Mouse (Mus musculus): ENCODE data around the gene Gm4131. TPM values are rescaled to one million over a fixed set of nuclear protein-coding genes. Genes with fewer than 3 reads are reported as not detected.

Gene Gm4131
- total and polyA plus RNA-seq, 2 experiments = not detected

DNA sequence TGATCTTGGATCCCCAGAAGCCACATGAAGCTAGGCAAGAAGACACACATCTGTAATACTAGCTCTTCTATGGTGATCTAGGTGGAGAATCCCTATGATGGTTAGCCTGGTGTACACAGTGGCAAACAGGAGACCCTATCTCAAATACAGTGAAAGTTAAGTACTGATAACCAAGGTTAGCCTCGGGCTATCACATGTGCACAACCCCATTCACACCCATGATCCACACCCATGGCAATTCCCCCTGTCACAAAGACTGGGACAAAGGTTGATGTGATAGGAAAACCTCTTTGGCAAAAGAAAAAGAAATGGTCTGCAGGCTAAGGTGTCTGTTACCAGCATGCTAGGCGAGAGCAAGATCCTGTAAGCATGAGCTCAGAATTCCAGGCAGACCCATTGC is 94.7 kb downstream of the Gm4131 start:
- DNase-seq (ENCODE audit: extremely low read depth, low read depth, low spot score) = no peak
- no peak overlapping the region for H3K9ac ChIP-seq (ENCODE audit: low read depth, low read length)
- no peaks in the 10 kb centered on the region for H3K36me3 ChIP-seq (ENCODE audit: control insufficient read depth, insufficient read depth, low read length)
- no peaks in the 10 kb centered on the region for H3K27me3 ChIP-seq (ENCODE audit: control insufficient read depth, insufficient read depth, low read length)
- 73% methylated on average over 2 of the region's 2 CpGs for WGBS
- H3K27ac ChIP-seq (replicated peaks; ENCODE audit: insufficient read depth, low read depth, low read length) = no peak overlapping the region
- TF ChIP-seq CTCF (IDR thresholded peaks at IDR 0.05; ENCODE audit: low read depth, low read length) = no peak
- no peak for TF ChIP-seq POLR2A (IDR thresholded peaks at IDR 0.05; ENCODE audit: extremely low read depth, insufficient read depth, low read length)
- H3K4me3 ChIP-seq (ENCODE audit: insufficient read depth, low read depth, low read length) = no peak overlapping the region
- H3K4me1 ChIP-seq (ENCODE audit: control insufficient read depth, insufficient read depth, low read length) = peaks cover 8% of the 10 kb centered on the region
- no peaks in the 10 kb centered on the region for H3K79me2 ChIP-seq (ENCODE audit: control insufficient read depth, insufficient read depth, low read length)

DNA sequence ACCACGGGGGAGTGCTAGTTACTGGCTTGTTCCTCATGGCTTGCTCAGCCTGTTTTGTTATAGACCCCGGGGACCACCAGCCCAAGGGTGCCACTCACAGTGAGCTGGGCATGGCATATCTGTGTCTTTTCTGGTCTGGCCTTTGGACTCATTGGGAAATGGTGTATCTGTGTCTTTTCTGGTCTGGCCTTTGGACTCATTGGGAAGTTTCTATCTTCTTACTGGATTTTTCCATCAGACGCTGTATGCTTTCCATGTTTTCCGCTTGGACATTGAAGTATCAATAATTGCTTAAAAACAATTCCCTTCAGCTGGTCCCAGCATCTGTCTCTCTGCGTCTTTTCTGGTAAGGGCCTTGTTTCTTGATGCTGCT is 98.0 kb downstream of the Gm4131 start:
- no peaks in the 10 kb centered on the region for H3K27me3 ChIP-seq (ENCODE audit: control insufficient read depth, insufficient read depth, low read length)
- no peaks in the 10 kb centered on the region for H3K79me2 ChIP-seq (ENCODE audit: control insufficient read depth, insufficient read depth, low read length)
- DNase-seq (ENCODE audit: extremely low read depth, low read depth, low spot score) = peak; percentile 89
- H3K27ac ChIP-seq (replicated peaks; ENCODE audit: insufficient read depth, low read depth, low read length) = peak overlapping the region; percentile 85
- H3K36me3 ChIP-seq (ENCODE audit: control insufficient read depth, insufficient read depth, low read length) = no peaks in the 10 kb centered on the region
- no peak overlapping the region for H3K4me3 ChIP-seq (ENCODE audit: insufficient read depth, low read depth, low read length)
- peaks cover 8% of the 10 kb centered on the region for H3K4me1 ChIP-seq (ENCODE audit: control insufficient read depth, insufficient read depth, low read length)
- 46% methylated on average over 5 of the region's 5 CpGs for WGBS
- TF ChIP-seq POLR2A (IDR thresholded peaks at IDR 0.05; ENCODE audit: extremely low read depth, insufficient read depth, low read length) (no peak), CTCF (IDR thresholded peaks at IDR 0.05; ENCODE audit: low read depth, low read length) (no peak)
- no peak overlapping the region for H3K9ac ChIP-seq (ENCODE audit: low read depth, low read length)

GRCm38 (mm10) chr14:62468119-62468752 is 98.5 kb downstream of the Gm4131 start:
- Histone ChIP-seq H3K36me3 (ENCODE audit: control insufficient read depth, insufficient read depth, low read length) (no peaks in the 10 kb centered on the region), H3K9ac (ENCODE audit: low read depth, low read length) (no peak overlapping the region), H3K4me3 (ENCODE audit: insufficient read depth, low read depth, low read length) (no peak overlapping the region), H3K79me2 (ENCODE audit: control insufficient read depth, insufficient read depth, low read length) (no peaks in the 10 kb centered on the region), H3K27ac (replicated peaks; ENCODE audit: insufficient read depth, low read depth, low read length) (peak overlapping the region; percentile 85), H3K27me3 (ENCODE audit: control insufficient read depth, insufficient read depth, low read length) (no peaks in the 10 kb centered on the region), H3K4me1 (ENCODE audit: control insufficient read depth, insufficient read depth, low read length) (peaks cover 8% of the 10 kb centered on the region)
- no peak for TF ChIP-seq POLR2A (IDR thresholded peaks at IDR 0.05; ENCODE audit: extremely low read depth, insufficient read depth, low read length)
- no peak for TF ChIP-seq CTCF (IDR thresholded peaks at IDR 0.05; ENCODE audit: low read depth, low read length)
- no peak for DNase-seq (ENCODE audit: extremely low read depth, low read depth, low spot score)
- WGBS = 63% methylated on average over 6 of the region's 6 CpGs

GRCm38 (mm10) chr14:62464966-62465365 is 101.8 kb downstream of the Gm4131 start:
- peak overlapping the region; percentile 16; the same call in 1 of the 2 replicates for H3K4me3 ChIP-seq (ENCODE audit: insufficient read depth, low read depth, low read length)
- 21% methylated on average over 9 of the region's 9 CpGs for whole genome bisulfite sequencing

GRCm38 (mm10) chr14:62459541-62459940 is 107.2 kb downstream of the Gm4131 start:
- WGBS = 62% methylated on average over 11 of the region's 11 CpGs
- Histone ChIP-seq H3K27ac (replicated peaks; ENCODE audit: insufficient read depth, low read depth, low read length) (no peak overlapping the region), H3K9ac (ENCODE audit: low read depth, low read length) (no peak overlapping the region), H3K79me2 (ENCODE audit: control insufficient read depth, insufficient read depth, low read length) (no peaks in the 10 kb centered on the region), H3K4me1 (ENCODE audit: control insufficient read depth, insufficient read depth, low read length) (no peaks in the 10 kb centered on the region), H3K4me3 (ENCODE audit: insufficient read depth, low read depth, low read length) (no peak overlapping the region), H3K27me3 (ENCODE audit: control insufficient read depth, insufficient read depth, low read length) (no peaks in the 10 kb centered on the region), H3K36me3 (ENCODE audit: control insufficient read depth, insufficient read depth, low read length) (no peaks in the 10 kb centered on the region)
- no peak for DNase-seq (ENCODE audit: extremely low read depth, low read depth, low spot score)
- no peak for TF ChIP-seq POLR2A (IDR thresholded peaks at IDR 0.05; ENCODE audit: extremely low read depth, insufficient read depth, low read length)
- peak; percentile 34; the same call in 1 of the 2 replicates for TF ChIP-seq CTCF (IDR thresholded peaks at IDR 0.05; ENCODE audit: low read depth, low read length)

More at GRCm38 (mm10) chr14:62464966-62465365, 101.8 kb downstream of the Gm4131 start:
- H3K4me1 ChIP-seq (ENCODE audit: control insufficient read depth, insufficient read depth, low read length) = peaks cover 8% of the 10 kb centered on the region
- no peaks in the 10 kb centered on the region for H3K36me3 ChIP-seq (ENCODE audit: control insufficient read depth, insufficient read depth, low read length)
- no peak for TF ChIP-seq POLR2A (IDR thresholded peaks at IDR 0.05; ENCODE audit: extremely low read depth, insufficient read depth, low read length)
- TF ChIP-seq CTCF (IDR thresholded peaks at IDR 0.05; ENCODE audit: low read depth, low read length) = no peak
- H3K79me2 ChIP-seq (ENCODE audit: control insufficient read depth, insufficient read depth, low read length) = no peaks in the 10 kb centered on the region
- no peak overlapping the region for H3K27ac ChIP-seq (replicated peaks; ENCODE audit: insufficient read depth, low read depth, low read length)
- H3K27me3 ChIP-seq (ENCODE audit: control insufficient read depth, insufficient read depth, low read length) = no peaks in the 10 kb centered on the region
- peak; percentile 62 for DNase-seq (ENCODE audit: extremely low read depth, low read depth, low spot score)
- H3K9ac ChIP-seq (ENCODE audit: low read depth, low read length) = no peak overlapping the region; the same call in 1 of the 2 replicates
